Mouse (Mus musculus) mouse embryonic stem cell (cell line): ENCODE data around the gene Mc1r.
"Not testable (repeated sequence)": the region's sequence is repeated elsewhere in the genome, so short reads cannot be mapped to it uniquely, and the experiment has no call there.

Source experiments
- in situ Hi-C, 2 experiments: fragments of 300-500 bp; cut with MboI; formaldehyde crosslinking; loops; 1 replicate in 1 of 2; 3 replicates in 1 of 2; pipeline ENCODE4 v1.14.3; 2019 to 2020; ENCODE audit warnings: low sequenced_read_pairs in 2 of 2, low pct_unique_long_range_greater_than_20kb in 1 of 2, mixed read lengths in 1 of 2; ENCODE audit not compliant: unreplicated experiment in 1 of 2

The Mc1r gene

GRCm38 (mm10) chr8:123410049-123410587, 3.2 kb downstream of the Mc1r start:
- in situ Hi-C loops, result no loop called here

GRCm38 (mm10) chr8:123410788-123411187, 3.9 kb downstream of the Mc1r start:
- in situ Hi-C loops, result no loop called here

GRCm38 (mm10) chr8:123411246-123411645, 4.3 kb downstream of the Mc1r start, which contains the start of gene Tubb3:
Gene Tubb3 (plus strand): TSS chr8:123411424.
- in situ Hi-C loops, result no loop called here

- in situ Hi-C loops, result no loop called here
These were observed 4.9 kb downstream of the Mc1r start for GRCm38 (mm10) chr8:123411781-123412327.

GRCm38 (mm10) chr8:123412560-123413170, 5.8 kb downstream of the Mc1r start:
- in situ Hi-C loops, result no loop called here

- in situ Hi-C loops, result no loop called here
These were observed 7.3 kb downstream of the Mc1r start for GRCm38 (mm10) chr8:123414255-123414654.

GRCm38 (mm10) chr8:123414997-123415696, 8.2 kb downstream of the Mc1r start:
- in situ Hi-C loops, result not testable (repeated sequence)

- in situ Hi-C loops, result no loop called here
These were observed 9.3 kb downstream of the Mc1r start for GRCm38 (mm10) chr8:123415967-123416943.

- in situ Hi-C loops, result no loop called here
These were observed 10.1 kb downstream of the Mc1r start for GRCm38 (mm10) chr8:123416944-123417555.

GRCm38 (mm10) chr8:123419711-123420110, 12.8 kb downstream of the Mc1r start:
- in situ Hi-C loops, result no loop called here

GRCm38 (mm10) chr8:123420525-123421281, 13.8 kb downstream of the Mc1r start:
- in situ Hi-C loops, result no loop called here

GRCm38 (mm10) chr8:123421325-123421724, 14.4 kb downstream of the Mc1r start:
- in situ Hi-C loops, result no loop called here

GRCm38 (mm10) chr8:123422056-123422780, 15.3 kb downstream of the Mc1r start:
- in situ Hi-C loops, result no loop called here

GRCm38 (mm10) chr8:123422781-123423159, 15.9 kb downstream of the Mc1r start:
- in situ Hi-C loops, result no loop called here

GRCm38 (mm10) chr8:123423441-123423840, 16.5 kb downstream of the Mc1r start, which contains the start of gene Def8:
Gene Def8 (plus strand): TSS chr8:123423527.
- in situ Hi-C loops, result no loop called here

GRCm38 (mm10) chr8:123426511-123427509, 19.9 kb downstream of the Mc1r start:
- in situ Hi-C loops, result no loop called here
